Mouse (Mus musculus) MEL (cell line): ENCODE measurements around the gene Chst8. TPM values are rescaled to one million over a fixed set of nuclear protein-coding genes. Genes with fewer than 3 reads are reported as not detected.

Source experiments
- DNase-seq: peaks from one replicate; pipeline ENCODE4 v3.0.0; 2011; ENCODE audit warnings: low read depth, low spot score
- H3K27ac ChIP-seq: 2 replicates; pipeline ENCODE4 v1.5.1; 2012; ENCODE audit warnings: low read depth, mild to moderate bottlenecking, control low read depth, low read length, moderate library complexity; ENCODE audit not compliant: control insufficient read depth
- H3K27me3 ChIP-seq, 2 experiments: fragments of 150-350 bp in 1 of 2; sonication (generic) in 1 of 2; 2 replicates each; pipeline ENCODE4 v1.6.1; 2012; ENCODE audit warnings: low read length in 2 of 2, mild to moderate bottlenecking in 2 of 2, improper control_type of control experiment in 1 of 2, moderate library complexity in 1 of 2; ENCODE audit not compliant: insufficient read depth in 2 of 2, control insufficient read depth in 1 of 2
- H3K36me3 ChIP-seq, 2 experiments: 2 replicates each; pipeline ENCODE4 v1.6.1; 2012 to 2014; ENCODE audit warnings: low read length in 2 of 2, improper control_type of control experiment in 1 of 2, inconsistent platforms in 1 of 2, mild to moderate bottlenecking in 1 of 2; ENCODE audit not compliant: insufficient read depth in 2 of 2, control insufficient read depth in 1 of 2
- H3K4me1 ChIP-seq, 2 experiments: fragments of 150-350 bp in 1 of 2; sonication (generic) in 1 of 2; 2 replicates each; pipeline ENCODE4 v1.6.1; 2012; ENCODE audit warnings: low read length in 2 of 2, improper control_type of control experiment in 1 of 2, mild to moderate bottlenecking in 1 of 2; ENCODE audit not compliant: insufficient read depth in 2 of 2, control insufficient read depth in 1 of 2
- H3K4me3 ChIP-seq, 2 experiments: fragments of 150-350 bp in 1 of 2; sonication (generic) in 1 of 2; 2 replicates each; pipeline ENCODE4 v1.5.1; 2012; ENCODE audit warnings: low read depth in 2 of 2, low read length in 2 of 2, mild to moderate bottlenecking in 2 of 2, moderate library complexity in 2 of 2, control low read depth in 1 of 2, improper control_type of control experiment in 1 of 2; ENCODE audit not compliant: control insufficient read depth in 1 of 2, insufficient read depth in 1 of 2
- H3K79me2 ChIP-seq: 2 replicates; pipeline ENCODE4 v1.6.1; 2012; ENCODE audit warnings: mild to moderate bottlenecking, low read length, moderate library complexity; ENCODE audit not compliant: control insufficient read depth, poor library complexity, insufficient read depth
- H3K9ac ChIP-seq: 2 replicates; pipeline ENCODE4 v1.6.1; 2012; ENCODE audit warnings: low read depth, mild to moderate bottlenecking, control low read depth, low read length, moderate library complexity; ENCODE audit not compliant: control insufficient read depth, poor library complexity, severe bottlenecking
- H3K9me3 ChIP-seq: fragments of 150-350 bp; sonication (generic); replicated peaks from 2 replicates; pipeline ENCODE4 v1.6.1; 2012; ENCODE audit warnings: mild to moderate bottlenecking, low read length, improper control_type of control experiment, moderate library complexity; ENCODE audit not compliant: insufficient read depth
- BHLHE40 ChIP-seq: IDR thresholded peaks from 2 replicates; pipeline ENCODE4 v1.6.1; 2012; ENCODE audit warnings: low read depth, mild to moderate bottlenecking, inconsistent platforms, low read length, improper control_type of control experiment, borderline replicate concordance
- CHD1 ChIP-seq: IDR thresholded peaks from 2 replicates; pipeline ENCODE4 v1.6.1; 2012; ENCODE audit warnings: low read depth, mild to moderate bottlenecking, inconsistent platforms, low read length, improper control_type of control experiment
- CHD2 ChIP-seq: IDR thresholded peaks from 2 replicates; pipeline ENCODE4 v1.6.1; 2011; ENCODE audit warnings: low read length, improper control_type of control experiment
- ELF1 ChIP-seq: IDR thresholded peaks from 2 replicates; pipeline ENCODE4 v1.6.1; 2014; ENCODE audit warnings: low read depth, mild to moderate bottlenecking, inconsistent platforms, low read length, improper control_type of control experiment, moderate library complexity
- EP300 ChIP-seq, 2 experiments: IDR thresholded peaks; 2 replicates each; pipeline ENCODE4 v1.6.1; 2011; ENCODE audit warnings: improper control_type of control experiment in 2 of 2, low read length in 2 of 2, low read depth in 1 of 2, mild to moderate bottlenecking in 1 of 2
- GABPA ChIP-seq: IDR thresholded peaks from 2 replicates; pipeline ENCODE4 v1.6.1; 2012; ENCODE audit warnings: low read depth, mild to moderate bottlenecking, inconsistent platforms, low read length, improper control_type of control experiment, moderate library complexity
- GATA1 ChIP-seq: IDR thresholded peaks from 2 replicates; pipeline ENCODE4 v1.6.1; 2011; ENCODE audit warnings: low read depth, low read length, improper control_type of control experiment
- MAX ChIP-seq: IDR thresholded peaks from 2 replicates; pipeline ENCODE4 v1.6.1; 2011; ENCODE audit warnings: low read length, improper control_type of control experiment
- MEF2A ChIP-seq: IDR thresholded peaks from 2 replicates; pipeline ENCODE4 v1.6.1; 2014; ENCODE audit warnings: low read depth, mild to moderate bottlenecking, inconsistent platforms, low read length, improper control_type of control experiment; ENCODE audit not compliant: poor library complexity, insufficient replicate concordance, severe bottlenecking; ENCODE audit errors: extremely low read depth
- MYB ChIP-seq: IDR thresholded peaks from 2 replicates; pipeline ENCODE4 v1.6.1; 2011; ENCODE audit warnings: mild to moderate bottlenecking, low read depth, low read length, improper control_type of control experiment
- NELFE ChIP-seq: IDR thresholded peaks from 2 replicates; pipeline ENCODE4 v1.6.1; 2011; ENCODE audit warnings: low read depth, low read length, improper control_type of control experiment
- POLR2AphosphoS5 ChIP-seq: IDR thresholded peaks from 2 replicates; pipeline ENCODE4 v1.6.1; 2012; ENCODE audit warnings: low read depth, borderline replicate concordance, mild to moderate bottlenecking, inconsistent platforms, low read length, moderate library complexity, mixed read lengths
- RAD21 ChIP-seq: IDR thresholded peaks from 2 replicates; pipeline ENCODE4 v1.6.1; 2011; ENCODE audit warnings: mild to moderate bottlenecking, low read depth, low read length, improper control_type of control experiment
- RCOR1 ChIP-seq: IDR thresholded peaks from 2 replicates; pipeline ENCODE4 v1.6.1; 2012; ENCODE audit warnings: low read depth, mild to moderate bottlenecking, inconsistent platforms, low read length, improper control_type of control experiment
- SMC3 ChIP-seq: IDR thresholded peaks from 2 replicates; pipeline ENCODE4 v1.6.1; 2011; ENCODE audit warnings: low read depth, low read length, improper control_type of control experiment
- UBTF ChIP-seq: IDR thresholded peaks from 2 replicates; pipeline ENCODE4 v1.6.1; 2012; ENCODE audit warnings: low read depth, mild to moderate bottlenecking, inconsistent platforms, low read length, improper control_type of control experiment, moderate library complexity, borderline replicate concordance; ENCODE audit not compliant: insufficient read depth
- ZKSCAN1 ChIP-seq: IDR thresholded peaks from 2 replicates; pipeline ENCODE4 v1.6.1; 2012; ENCODE audit warnings: low read depth, mild to moderate bottlenecking, inconsistent platforms, low read length, improper control_type of control experiment, moderate library complexity
- polyA plus RNA-seq, 2 experiments: library from polyadenylated mRNA; stranded (reverse) in 1 of 2; unstranded in 1 of 2; fragments of >175 nt in 1 of 2; fragments of >200 nt in 1 of 2; gene quantifications; 2 replicates each; pipeline versions ENCODE4 v1.2.1 to v1.2.4; 2012; ENCODE audit warnings: low replicate concordance in 2 of 2, low read depth in 1 of 2; ENCODE audit not compliant: insufficient read length in 2 of 2, insufficient read depth in 1 of 2, missing spikeins in 1 of 2
- total RNA-seq: library from RNA; depleted of rRNA; stranded (reverse); fragments of 300-350 nt; gene quantifications from 2 replicates; pipeline ENCODE4 v1.2.3, GENCODE M21; 2012

The Chst8 gene
- total and polyA plus RNA-seq, 3 experiments = not detected

- no peaks in the 10 kb centered on the region for H3K79me2 ChIP-seq
- no peak for DNase-seq
- TF ChIP-seq RCOR1 (no peak), ELF1 (no peak), EP300 (IDR thresholded peaks at IDR 0.05; ENCODE audit: low read depth in 1 of 2, low read length in 2 of 2) (no peak), MAX (no peak), RAD21 (no peak), POLR2AphosphoS5 (no peak), BHLHE40 (no peak), CHD2 (no peak), SMC3 (no peak), NELFE (no peak), UBTF (no peak), CHD1 (no peak), GABPA (no peak), MYB (no peak), MEF2A (no peak), ZKSCAN1 (no peak)
- TF ChIP-seq, all 39 proteins: peak for 0
- H3K9ac ChIP-seq = no peak overlapping the region
- no peaks in the 10 kb centered on the region for H3K9me3 ChIP-seq
- no peaks in the 10 kb centered on the region for H3K4me1 ChIP-seq
- no peak overlapping the region for H3K4me3 ChIP-seq
- no peaks in the 10 kb centered on the region for H3K36me3 ChIP-seq
- no peak overlapping the region for H3K27ac ChIP-seq
- no peaks in the 10 kb centered on the region for H3K27me3 ChIP-seq
Measured at GRCm38 (mm10) chr7:34632966-34633742, 179.4 kb downstream of the Chst8 start.

GRCm38 (mm10) chr7:34630211-34631085 is 182.1 kb downstream of the Chst8 start:
- H3K79me2 ChIP-seq = no peaks in the 10 kb centered on the region
- no peaks in the 10 kb centered on the region for H3K4me1 ChIP-seq
- H3K9ac ChIP-seq = no peak overlapping the region
- TF ChIP-seq MEF2A (no peak), GATA1 (no peak)
- no peaks in the 10 kb centered on the region for H3K36me3 ChIP-seq
- no peaks in the 10 kb centered on the region for H3K9me3 ChIP-seq
- H3K27me3 ChIP-seq = no peaks in the 10 kb centered on the region
- H3K4me3 ChIP-seq = no peak overlapping the region
- no peak for DNase-seq
- no peak overlapping the region for H3K27ac ChIP-seq
